Mouse (Mus musculus): ENCODE measurements around the gene Otub2.
"Not testable (repeated sequence)": the region's sequence is repeated elsewhere in the genome, so short reads cannot be mapped to it uniquely, and the experiment has no call there.

Otub2 gene

DNA sequence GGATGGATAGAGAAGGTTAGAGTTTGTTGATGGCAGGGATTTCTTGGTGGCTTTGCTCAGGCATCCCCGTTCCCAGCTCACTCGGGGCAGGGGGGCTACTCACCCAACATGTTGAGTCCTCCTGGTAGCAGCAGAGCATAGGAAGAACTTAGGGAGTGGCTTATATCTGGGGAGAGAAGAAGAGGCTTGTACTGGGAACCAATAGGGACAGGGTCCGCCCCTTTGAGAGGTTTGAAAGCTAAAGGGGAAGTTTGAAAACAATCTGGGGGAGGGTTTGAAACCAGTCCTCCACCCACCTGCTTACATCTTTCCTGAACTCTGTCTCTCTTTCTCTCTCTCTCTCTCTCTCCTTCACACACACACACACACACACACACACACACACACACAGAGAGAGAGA lies 55.0 kb downstream of the Otub2 start, which contains the start of gene Ifi27l2a:
Gene Ifi27l2a (minus strand): TSS at position 157 of the 400 bp plus-strand sequence.
- no peak for DNase-seq (ENCODE audit: low spot score)

DNA sequence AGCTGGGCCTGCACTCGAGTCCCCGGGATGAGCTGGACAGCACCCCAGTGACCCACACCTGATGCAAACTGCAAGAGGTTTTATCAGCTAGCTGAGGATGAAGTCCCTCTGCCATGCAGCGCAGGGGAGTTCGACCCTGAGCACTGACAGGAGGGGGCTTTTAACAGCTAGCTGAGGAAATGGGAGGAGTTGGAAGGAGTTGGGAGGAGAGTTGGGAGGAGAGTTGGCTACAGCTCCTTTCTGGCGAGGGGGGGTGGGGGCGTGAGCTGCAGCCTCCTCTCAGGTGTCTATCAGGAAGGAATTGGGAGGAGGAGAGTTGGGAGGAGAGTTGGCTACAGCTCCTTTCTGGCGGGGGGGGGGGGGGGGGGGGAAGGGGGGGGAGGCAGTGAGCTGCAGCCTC lies 55.8 kb downstream of the Otub2 start:
- DNase-seq (ENCODE audit: low spot score): not testable (repeated sequence)

DNA sequence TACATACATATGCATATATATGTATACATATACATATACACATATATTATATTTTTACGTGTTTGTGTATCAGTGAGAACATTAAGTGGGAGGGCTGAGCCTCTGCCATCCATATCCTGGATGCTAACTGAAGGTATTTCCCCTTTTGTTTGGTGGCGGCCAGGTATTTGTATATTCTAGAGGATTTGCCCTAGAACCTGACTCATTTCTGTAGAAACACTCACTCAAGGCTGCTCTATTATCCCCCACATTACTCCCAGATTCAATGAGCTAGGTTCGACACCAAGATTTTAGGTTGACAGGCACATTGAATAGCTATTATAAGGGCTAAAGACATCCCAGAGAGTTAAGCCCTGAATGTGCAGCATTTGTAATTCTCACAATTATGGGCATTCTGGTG lies 56.6 kb downstream of the Otub2 start:
- no peak for DNase-seq (ENCODE audit: low spot score)

DNA sequence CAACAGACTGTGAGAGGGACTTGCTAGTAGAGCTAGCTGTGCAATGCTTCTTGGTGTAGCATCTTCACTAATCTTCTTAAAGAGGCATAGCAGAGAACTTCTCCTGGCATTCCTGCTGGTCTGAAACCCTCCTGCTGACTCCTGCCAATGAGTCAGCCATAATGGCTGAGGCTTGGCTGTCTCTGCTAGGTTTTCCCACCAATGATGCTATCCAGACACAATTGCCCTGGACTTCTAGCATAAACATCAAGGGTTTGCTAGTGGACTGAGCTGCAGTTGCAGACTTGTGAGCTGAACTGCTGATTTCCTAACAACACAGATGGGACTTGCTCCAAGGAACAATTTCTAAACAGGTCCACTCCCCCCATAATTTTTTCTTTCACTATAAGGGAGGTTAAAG lies 64.9 kb downstream of the Otub2 start:
- DNase-seq (ENCODE audit: low spot score): no peak

All from layer of hippocampus, adult 9-10 months (tissue).